Mouse (Mus musculus) bone marrow macrophage, adult 2 months (primary cell): Measurements from ENCODE around the gene Gm20219. TPM values are rescaled to one million over a fixed set of nuclear protein-coding genes. Genes with fewer than 3 reads are reported as not detected.
A peak's percentile ranks its signal among the peaks of the same experiment; 100 is the strongest.

ENCODE experiments used
- H3K27ac ChIP-seq: 2 replicates; pipeline ENCODE4 v1.5.1; 2012; ENCODE audit warnings: low read depth, low read length; ENCODE audit not compliant: insufficient read depth
- H3K4me1 ChIP-seq: 2 replicates; pipeline ENCODE4 v1.6.1; 2012; ENCODE audit warnings: low read length; ENCODE audit not compliant: control insufficient read depth, insufficient read depth
- H3K4me3 ChIP-seq: 2 replicates; pipeline ENCODE4 v1.5.1; 2012; ENCODE audit warnings: mild to moderate bottlenecking, low read length, moderate library complexity; ENCODE audit not compliant: insufficient read depth
- CTCF ChIP-seq: IDR thresholded peaks from 2 replicates; pipeline ENCODE4 v1.5.1; 2012; ENCODE audit warnings: low read depth, mild to moderate bottlenecking, low read length, moderate library complexity
- POLR2A ChIP-seq: IDR thresholded peaks from 2 replicates; pipeline ENCODE4 v1.6.1; 2012; ENCODE audit warnings: mild to moderate bottlenecking, low read depth, low read length, borderline replicate concordance
- polyA plus RNA-seq: library from polyadenylated mRNA; stranded (reverse); fragments of >200 nt; gene quantifications from 2 replicates; pipeline ENCODE4 v1.2.4, GENCODE M21; 2012; ENCODE audit not compliant: missing spikeins, insufficient read depth, insufficient read length

Gm20219 gene
- polyA plus RNA-seq, 1 experiment = 1.6 TPM

DNA sequence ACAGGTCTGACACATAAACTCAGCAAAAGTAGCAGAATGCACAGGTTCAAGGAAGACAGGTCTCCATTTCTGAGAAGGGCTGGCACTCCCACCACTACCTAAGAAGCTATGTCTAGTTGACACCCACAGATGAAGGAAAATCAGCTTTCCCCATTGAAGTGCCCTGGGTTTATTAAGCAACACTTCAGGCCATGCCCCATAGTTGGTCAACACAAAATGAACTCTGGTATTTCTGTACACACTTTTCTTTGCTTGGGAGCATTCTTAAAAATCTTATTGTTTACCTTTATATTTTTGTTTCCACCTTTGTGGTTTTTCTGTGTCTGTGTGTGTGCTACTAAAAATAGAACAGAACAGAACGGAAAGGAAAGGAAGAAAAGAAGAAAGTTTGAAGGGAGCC, 5.9 kb upstream of the Gm20219 start:
- Histone ChIP-seq H3K27ac (no peak overlapping the region), H3K4me1 (no peaks in the 10 kb centered on the region), H3K4me3 (no peak overlapping the region)
- TF ChIP-seq POLR2A (no peak), CTCF (no peak)

- no peak for TF ChIP-seq CTCF
- Histone ChIP-seq H3K27ac (no peak overlapping the region), H3K4me1 (no peaks in the 10 kb centered on the region), H3K4me3 (no peak overlapping the region)
Measured at GRCm38 (mm10) chr17:56559386-56559785, 5.2 kb upstream of the Gm20219 start.

- TF ChIP-seq POLR2A (no peak), CTCF (peak; percentile 86)
- Histone ChIP-seq H3K4me1 (no peaks in the 10 kb centered on the region), H3K27ac (no peak overlapping the region), H3K4me3 (no peak overlapping the region)
Measured at GRCm38 (mm10) chr17:56558448-56558847, 4.3 kb upstream of the Gm20219 start.

GRCm38 (mm10) chr17:56552781-56553363, 1.3 kb downstream of the Gm20219 start:
- Histone ChIP-seq H3K4me1 (0 out of 2 replicates have a peak, but pooled peaks cover 2% of the 10 kb centered on the region), H3K4me3 (no peak overlapping the region), H3K27ac (no peak overlapping the region)
- peak; percentile 98 for TF ChIP-seq CTCF
- TF ChIP-seq POLR2A = no peak

DNA sequence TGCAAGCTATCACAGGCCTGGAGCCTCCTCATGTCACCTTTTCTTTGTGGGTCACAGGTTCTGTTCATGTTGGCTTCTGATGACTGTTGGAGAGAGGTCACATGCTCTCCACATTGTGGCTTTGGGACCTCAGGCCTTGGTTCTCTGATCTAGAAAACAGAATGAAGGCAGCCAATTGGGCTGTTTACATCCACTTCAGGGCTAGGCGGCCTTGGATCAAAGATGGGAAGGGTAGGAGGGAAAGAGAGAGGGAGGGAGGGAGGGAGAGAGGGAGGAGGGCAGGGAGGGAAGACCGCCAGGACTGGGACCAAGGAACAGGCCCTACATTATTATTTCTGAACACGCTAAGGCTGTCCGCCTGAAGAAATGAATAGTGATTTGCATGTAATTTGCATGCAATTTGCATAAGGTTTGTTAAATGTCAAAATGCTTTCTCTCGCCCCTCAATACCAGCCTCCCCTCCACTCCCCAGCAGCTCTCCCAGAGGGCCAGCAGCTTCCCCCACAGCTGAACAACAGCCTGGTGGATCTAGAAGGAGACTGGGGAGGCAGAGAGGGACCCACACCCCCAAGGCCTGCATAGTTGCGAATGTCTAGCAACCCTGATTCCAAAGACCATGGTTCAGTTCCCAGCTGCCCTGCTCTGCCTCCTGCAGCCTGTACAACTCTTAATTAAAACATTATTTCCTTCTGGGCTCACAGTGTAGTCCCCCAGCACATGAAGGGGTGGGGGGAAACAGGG, 2.2 kb downstream of the Gm20219 start:
- no peak overlapping the region for H3K4me3 ChIP-seq
- no peak for TF ChIP-seq POLR2A
- TF ChIP-seq CTCF = no peak
- H3K4me1 ChIP-seq = 0 out of 2 replicates have a peak, but pooled peaks cover 2% of the 10 kb centered on the region
- H3K27ac ChIP-seq = no peak overlapping the region

- Histone ChIP-seq H3K4me3 (no peak overlapping the region), H3K4me1 (0 out of 2 replicates have a peak, but pooled peaks cover 2% of the 10 kb centered on the region), H3K27ac (no peak overlapping the region)
- no peak for TF ChIP-seq CTCF
- no peak for TF ChIP-seq POLR2A
Measured at GRCm38 (mm10) chr17:56550784-56551475, 3.3 kb downstream of the Gm20219 start.

- Histone ChIP-seq H3K4me3 (no peak overlapping the region), H3K27ac (no peak overlapping the region), H3K4me1 (0 out of 2 replicates have a peak, but pooled peaks cover 2% of the 10 kb centered on the region)
- TF ChIP-seq POLR2A (no peak), CTCF (no peak)
Measured at GRCm38 (mm10) chr17:56548605-56549105, 5.5 kb downstream of the Gm20219 start.

GRCm38 (mm10) chr17:56547846-56548604, 6.2 kb downstream of the Gm20219 start:
- no peak overlapping the region for H3K4me3 ChIP-seq
- TF ChIP-seq POLR2A = no peak
- no peak for TF ChIP-seq CTCF
- H3K4me1 ChIP-seq = 0 out of 2 replicates have a peak, but pooled peaks cover 2% of the 10 kb centered on the region
- no peak overlapping the region for H3K27ac ChIP-seq

DNA sequence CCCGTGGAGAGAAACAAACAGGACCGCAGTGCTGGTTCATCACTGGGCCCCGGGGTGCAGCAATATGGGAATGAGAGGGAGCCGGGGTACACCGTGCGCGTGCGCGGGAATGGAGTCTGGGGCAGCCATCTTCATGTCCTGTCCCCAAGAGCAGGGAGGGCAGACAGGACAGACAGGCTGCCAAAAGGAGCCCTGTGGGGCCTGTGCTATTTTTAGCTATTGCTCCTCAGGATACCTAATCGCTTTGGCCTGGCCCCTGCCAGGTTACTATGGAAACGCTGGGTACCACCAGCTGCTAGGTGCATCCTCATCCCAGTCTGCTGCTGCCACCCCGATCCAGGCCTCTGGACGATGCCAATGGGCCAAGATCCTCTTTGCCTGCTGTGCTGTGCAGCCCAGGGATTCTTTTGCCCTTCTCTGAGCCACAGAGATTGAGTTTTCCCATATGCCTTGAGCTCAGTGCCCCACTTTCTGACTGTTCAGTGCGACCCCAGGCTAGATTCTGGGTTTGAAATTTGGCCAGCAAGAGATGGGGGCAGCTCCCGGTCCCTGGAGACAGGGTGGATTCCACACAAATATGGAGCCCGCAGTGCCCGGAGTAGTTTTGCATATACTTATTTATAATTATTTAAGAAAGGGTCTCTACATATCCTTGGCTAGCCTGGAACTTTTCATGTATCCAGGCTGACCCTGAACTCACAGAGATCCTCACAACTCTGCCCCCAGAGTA, 6.9 kb downstream of the Gm20219 start:
- no peak for TF ChIP-seq CTCF
- H3K4me3 ChIP-seq = no peak overlapping the region
- 0 out of 2 replicates have a peak, but pooled peaks cover 2% of the 10 kb centered on the region for H3K4me1 ChIP-seq
- no peak overlapping the region for H3K27ac ChIP-seq

GRCm38 (mm10) chr17:56546576-56546975, 7.6 kb downstream of the Gm20219 start:
- Histone ChIP-seq H3K27ac (no peak overlapping the region), H3K4me1 (0 out of 2 replicates have a peak, but pooled peaks cover 2% of the 10 kb centered on the region), H3K4me3 (no peak overlapping the region)
- TF ChIP-seq POLR2A (no peak), CTCF (no peak)
